Mouse (Mus musculus): ENCODE data around the gene Nploc4. TPM values are rescaled to one million over a fixed set of nuclear protein-coding genes. Genes with fewer than 3 reads are reported as not detected.

Gene Nploc4
- polyA plus RNA-seq, 1 experiment from 2014 or later: 19.0 TPM

Small RNAs within 50 kb of the gene (microRNA-seq; reads per million reads assigned to microRNA genes)
- gene Gm23419: not detected
- gene Mir6935: not detected

Other genes starting within 250 kb of the Nploc4 start
- gene Bahcc1, start 204.8 kb downstream of the Nploc4 start, polyA plus RNA-seq (2015; fragmentation: Nextera tagmentation; extraction: Ambion mirVana): 0.84 TPM in 2 replicates
- gene Actg1, start 89.2 kb downstream of the Nploc4 start, polyA plus RNA-seq (2015; fragmentation: Nextera tagmentation; extraction: Ambion mirVana): 531 and 545 TPM in 2 replicates
- not detected in 2 replicates for gene Fscn2, start 76.2 kb downstream of the Nploc4 start, polyA plus RNA-seq (2015; fragmentation: Nextera tagmentation; extraction: Ambion mirVana)
- 6.0 and 6.5 TPM in 2 replicates for gene Faap100, start 58.9 kb downstream of the Nploc4 start, polyA plus RNA-seq (2015; fragmentation: Nextera tagmentation; extraction: Ambion mirVana)
- gene Tspan10, start 4.9 kb upstream of the Nploc4 start, polyA plus RNA-seq (2015; fragmentation: Nextera tagmentation; extraction: Ambion mirVana): not detected in 2 replicates
- gene Pde6g, start 15.8 kb upstream of the Nploc4 start, polyA plus RNA-seq (2015; fragmentation: Nextera tagmentation; extraction: Ambion mirVana): 0.09 and 0.13 TPM in 2 replicates
- gene Oxld1, start 20.4 kb upstream of the Nploc4 start, polyA plus RNA-seq (2015; fragmentation: Nextera tagmentation; extraction: Ambion mirVana): 9.1 and 9.3 TPM in 2 replicates
- gene Ccdc137, start 20.4 kb upstream of the Nploc4 start, polyA plus RNA-seq (2015; fragmentation: Nextera tagmentation; extraction: Ambion mirVana): 15.0 and 15.2 TPM in 2 replicates
- gene Arl16, start 29.9 kb upstream of the Nploc4 start, polyA plus RNA-seq (2015; fragmentation: Nextera tagmentation; extraction: Ambion mirVana): 12.4 and 12.5 TPM in 2 replicates
- gene Mrpl12, start 46.9 kb upstream of the Nploc4 start, polyA plus RNA-seq (2015; fragmentation: Nextera tagmentation; extraction: Ambion mirVana): 81.5 and 83.1 TPM in 2 replicates
- gene Slc25a10, start 54.1 kb upstream of the Nploc4 start, polyA plus RNA-seq (2015; fragmentation: Nextera tagmentation; extraction: Ambion mirVana): 37.0 and 38.9 TPM in 2 replicates
- 18.7 and 20.7 TPM in 2 replicates for gene Gcgr, start 93.0 kb upstream of the Nploc4 start, polyA plus RNA-seq (2015; fragmentation: Nextera tagmentation; extraction: Ambion mirVana)
- gene Mcrip1, start 112.0 kb upstream of the Nploc4 start, polyA plus RNA-seq (2015; fragmentation: Nextera tagmentation; extraction: Ambion mirVana): 38.5 and 39.1 TPM in 2 replicates
- 0.20 and 1.2 TPM in 2 replicates for gene Ppp1r27, start 113.4 kb upstream of the Nploc4 start, polyA plus RNA-seq (2015; fragmentation: Nextera tagmentation; extraction: Ambion mirVana)
- gene P4hb, start 135.5 kb upstream of the Nploc4 start, polyA plus RNA-seq (2015; fragmentation: Nextera tagmentation; extraction: Ambion mirVana): 793 and 897 TPM in 2 replicates
- 201 and 205 TPM in 2 replicates for gene Arhgdia, start 143.9 kb upstream of the Nploc4 start, polyA plus RNA-seq (2015; fragmentation: Nextera tagmentation; extraction: Ambion mirVana)
- 52.4 and 87.2 TPM in 2 replicates for gene Alyref, start 160.7 kb upstream of the Nploc4 start, polyA plus RNA-seq (2015; fragmentation: Nextera tagmentation; extraction: Ambion mirVana)
- gene Anapc11, start 160.7 kb upstream of the Nploc4 start, polyA plus RNA-seq (2015; fragmentation: Nextera tagmentation; extraction: Ambion mirVana): 66.8 and 67.8 TPM in 2 replicates
- gene Npb, start 170.8 kb upstream of the Nploc4 start, polyA plus RNA-seq (2015; fragmentation: Nextera tagmentation; extraction: Ambion mirVana): 16.2 and 16.4 TPM in 2 replicates
- 158 and 184 TPM in 2 replicates for gene Pcyt2, start 180.2 kb upstream of the Nploc4 start, polyA plus RNA-seq (2015; fragmentation: Nextera tagmentation; extraction: Ambion mirVana)
- 27.3 and 28.0 TPM in 2 replicates for gene Sirt7, start 187.5 kb upstream of the Nploc4 start, polyA plus RNA-seq (2015; fragmentation: Nextera tagmentation; extraction: Ambion mirVana)
- 29.4 and 30.9 TPM in 2 replicates for gene Mafg, start 195.9 kb upstream of the Nploc4 start, polyA plus RNA-seq (2015; fragmentation: Nextera tagmentation; extraction: Ambion mirVana)
- gene Pycr1, start 206.1 kb upstream of the Nploc4 start, polyA plus RNA-seq (2015; fragmentation: Nextera tagmentation; extraction: Ambion mirVana): 4.8 and 5.1 TPM in 2 replicates
- 0.58 and 0.61 TPM in 2 replicates for gene Myadml2, start 210.4 kb upstream of the Nploc4 start, polyA plus RNA-seq (2015; fragmentation: Nextera tagmentation; extraction: Ambion mirVana)
- 0.15 and 0.20 TPM in 2 replicates for gene Notum, start 223.5 kb upstream of the Nploc4 start, polyA plus RNA-seq (2015; fragmentation: Nextera tagmentation; extraction: Ambion mirVana)
- 44.6 and 44.7 TPM in 2 replicates for gene Aspscr1, start 235.3 kb upstream of the Nploc4 start, polyA plus RNA-seq (2015; fragmentation: Nextera tagmentation; extraction: Ambion mirVana)

Data from liver, embryonic 16.5 days (tissue).